Mouse (Mus musculus): ENCODE measurements around the gene Cdk19. TPM values are rescaled to one million over a fixed set of nuclear protein-coding genes. Genes with fewer than 3 reads are reported as not detected.
A peak's percentile ranks its signal among the peaks of the same experiment; 100 is the strongest.

The Cdk19 gene
- polyA plus RNA-seq, 1 experiment from 2014 or later, result 9.1 TPM

DNA sequence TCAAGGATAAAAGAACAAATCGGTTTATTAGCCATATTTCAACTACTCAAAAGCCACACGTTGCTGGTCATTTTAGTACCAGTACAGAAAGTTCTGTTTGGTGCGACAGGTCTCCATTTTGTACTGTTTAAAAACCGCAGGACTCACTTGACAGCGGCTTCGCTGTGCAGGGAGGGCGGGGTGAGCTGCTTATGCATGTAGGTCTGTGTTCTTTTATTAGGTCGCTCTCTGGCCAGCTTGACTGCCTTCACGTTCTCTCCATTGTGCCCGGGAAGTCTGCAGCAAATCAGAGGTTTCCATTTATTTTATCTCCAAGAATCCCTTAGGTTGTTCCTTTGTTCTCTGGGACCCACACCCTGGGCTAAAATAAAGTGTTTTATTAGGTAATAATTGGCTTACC, 152.4 kb downstream of the Cdk19 start:
- Histone ChIP-seq H3K36me3 (ENCODE audit: control insufficient read depth, insufficient read depth, low read length) (no peaks in the 10 kb centered on the region), H3K9ac (ENCODE audit: low read length) (no peak overlapping the region), H3K4me3 (ENCODE audit: control insufficient read depth in 1 of 2, insufficient read depth in 1 of 2, low read depth in 1 of 2, low read length in 2 of 2) (no peak overlapping the region), H3K4me1 (ENCODE audit: control insufficient read depth in 2 of 2, insufficient read depth in 2 of 2, low read length in 2 of 2) (peaks cover 4 to 7% of the 10 kb centered on the region in 2 experiments; a peak in 2 of 4 replicates), H3K27me3 (ENCODE audit: control insufficient read depth, insufficient read depth, low read length) (no peaks in the 10 kb centered on the region), H3K9me3 (ENCODE audit: control insufficient read depth, low read length) (no peaks in the 10 kb centered on the region), H3K4me2 (ENCODE audit: low read length) (peak overlapping the region; percentile 9; the same call in 1 of the 2 replicates), H3K27ac (replicated peaks in 1 of 2; ENCODE audit: control insufficient read depth in 1 of 2, insufficient read depth in 1 of 2, low read depth in 2 of 2, low read length in 2 of 2) (peak overlapping the region; percentile 41 to 76)
- WGBS, result 55% methylated on average over 10 of the region's 10 CpGs
- ATAC-seq (ENCODE audit: insufficient number of reproducible peaks, insufficient read depth, low FRiP score, low read depth), result no peak

DNA sequence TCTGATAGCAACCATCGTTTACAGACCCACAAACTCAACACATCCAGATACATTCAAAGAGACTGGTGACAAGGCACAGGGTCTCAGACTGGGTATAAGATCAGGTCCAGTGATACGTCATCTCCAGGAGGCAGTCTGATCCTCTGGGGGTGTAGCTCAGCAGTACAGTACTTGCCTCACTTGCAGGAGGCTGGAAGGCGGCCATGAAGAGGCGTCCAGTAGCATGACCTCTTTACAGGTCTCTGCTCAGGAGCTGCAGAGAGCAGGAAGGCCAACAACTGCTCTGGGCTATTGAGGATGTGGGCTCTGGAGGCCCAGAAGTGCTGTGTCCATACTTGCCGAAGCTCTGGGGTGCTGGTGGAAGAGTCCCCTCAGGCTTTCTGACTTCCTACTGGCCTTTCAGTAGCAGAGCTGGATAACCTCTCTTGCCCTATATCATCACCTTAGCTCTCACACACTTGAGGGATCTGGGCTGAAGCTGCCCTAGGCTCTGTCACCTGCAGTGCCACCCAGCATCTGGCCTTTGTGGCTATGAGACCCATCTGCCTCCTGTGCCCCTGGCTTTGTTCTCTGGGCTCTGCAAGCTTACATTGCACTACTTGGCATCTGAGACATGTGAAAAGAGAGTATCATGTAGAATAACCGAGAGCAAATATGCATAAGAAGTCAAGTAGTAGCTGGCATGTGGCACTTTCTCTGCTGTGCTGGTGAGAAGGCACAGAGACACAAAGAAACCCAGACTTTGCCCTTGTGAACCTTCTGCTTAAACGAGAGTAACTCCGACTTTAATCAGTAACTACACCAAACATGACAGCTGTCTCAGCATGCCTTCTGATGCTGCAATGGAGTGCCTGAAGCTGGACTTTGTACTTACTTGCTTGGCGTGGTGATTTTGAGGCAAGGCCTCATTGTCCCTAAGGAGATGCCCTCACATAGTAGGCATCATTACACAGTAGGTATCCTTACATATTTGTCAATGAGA, 155.1 kb downstream of the Cdk19 start:
- no peaks in the 10 kb centered on the region for H3K36me3 ChIP-seq (ENCODE audit: control insufficient read depth, insufficient read depth, low read length)
- no peak overlapping the region for H3K4me2 ChIP-seq (ENCODE audit: low read length)
- no peak for ATAC-seq (ENCODE audit: insufficient number of reproducible peaks, insufficient read depth, low FRiP score, low read depth)
- no peak overlapping the region for H3K27ac ChIP-seq (replicated peaks in 1 of 2; ENCODE audit: control insufficient read depth in 1 of 2, insufficient read depth in 1 of 2, low read depth in 2 of 2, low read length in 2 of 2)
- WGBS, result 75% methylated on average over 9 of the region's 9 CpGs
- no peak overlapping the region for H3K4me3 ChIP-seq (ENCODE audit: control insufficient read depth in 1 of 2, insufficient read depth in 1 of 2, low read depth in 1 of 2, low read length in 2 of 2)
- H3K27me3 ChIP-seq (ENCODE audit: control insufficient read depth, insufficient read depth, low read length), result no peaks in the 10 kb centered on the region
- no peaks in the 10 kb centered on the region for H3K9me3 ChIP-seq (ENCODE audit: control insufficient read depth, low read length)
- peaks cover 9 to 10% of the 10 kb centered on the region in 2 experiments; a peak in 2 of 4 replicates for H3K4me1 ChIP-seq (ENCODE audit: control insufficient read depth in 2 of 2, insufficient read depth in 2 of 2, low read length in 2 of 2)
- H3K9ac ChIP-seq (ENCODE audit: low read length), result no peak overlapping the region

DNA sequence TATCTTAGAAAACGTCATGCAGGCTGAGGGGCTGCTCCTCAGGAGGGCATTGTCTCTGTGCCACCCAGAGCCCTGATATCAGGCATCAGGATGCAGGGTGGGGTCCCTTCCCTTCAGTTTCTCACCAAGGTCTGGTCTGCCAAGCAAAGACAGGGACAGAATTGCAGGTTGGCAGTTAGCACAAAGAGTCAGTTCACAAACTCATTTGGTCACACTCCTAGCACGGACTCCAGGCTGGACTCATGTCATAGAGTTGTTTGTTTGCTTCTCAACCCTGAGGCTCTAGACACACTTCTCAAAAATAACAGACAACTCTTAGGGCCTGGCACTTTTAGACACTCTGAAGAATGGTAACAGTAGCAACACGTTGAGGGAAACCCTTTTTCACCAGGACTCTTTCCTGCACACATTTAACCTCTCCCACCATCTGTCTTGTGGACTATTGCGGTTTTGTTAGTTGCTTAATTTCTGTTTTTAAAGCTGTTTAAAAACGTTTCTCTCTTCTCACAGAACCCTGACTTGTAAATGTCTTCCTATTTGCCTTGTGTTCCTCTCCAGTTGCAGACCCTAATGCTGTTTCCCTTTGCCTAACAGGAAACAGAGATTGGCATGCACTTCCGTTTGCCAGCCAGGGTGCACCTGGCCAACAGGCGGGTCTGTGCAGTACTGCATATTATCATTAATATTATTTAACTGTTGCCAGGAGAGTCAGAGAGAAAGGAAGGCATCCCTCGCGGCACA, 158.1 kb downstream of the Cdk19 start:
- Histone ChIP-seq H3K27me3 (ENCODE audit: control insufficient read depth, insufficient read depth, low read length) (no peaks in the 10 kb centered on the region), H3K36me3 (ENCODE audit: control insufficient read depth, insufficient read depth, low read length) (no peaks in the 10 kb centered on the region), H3K4me1 (ENCODE audit: control insufficient read depth in 2 of 2, insufficient read depth in 2 of 2, low read length in 2 of 2) (peaks cover 6 to 10% of the 10 kb centered on the region in 2 experiments; a peak in 2 of 4 replicates), H3K27ac (replicated peaks in 1 of 2; ENCODE audit: control insufficient read depth in 1 of 2, insufficient read depth in 1 of 2, low read depth in 2 of 2, low read length in 2 of 2) (no peak overlapping the region), H3K4me2 (ENCODE audit: low read length) (no peak overlapping the region), H3K9ac (ENCODE audit: low read length) (no peak overlapping the region), H3K9me3 (ENCODE audit: control insufficient read depth, low read length) (no peaks in the 10 kb centered on the region), H3K4me3 (ENCODE audit: control insufficient read depth in 1 of 2, insufficient read depth in 1 of 2, low read depth in 1 of 2, low read length in 2 of 2) (no peak overlapping the region)
- no peak for ATAC-seq (ENCODE audit: insufficient number of reproducible peaks, insufficient read depth, low FRiP score, low read depth)
- WGBS, result 60% methylated on average over 9 of the region's 9 CpGs

DNA sequence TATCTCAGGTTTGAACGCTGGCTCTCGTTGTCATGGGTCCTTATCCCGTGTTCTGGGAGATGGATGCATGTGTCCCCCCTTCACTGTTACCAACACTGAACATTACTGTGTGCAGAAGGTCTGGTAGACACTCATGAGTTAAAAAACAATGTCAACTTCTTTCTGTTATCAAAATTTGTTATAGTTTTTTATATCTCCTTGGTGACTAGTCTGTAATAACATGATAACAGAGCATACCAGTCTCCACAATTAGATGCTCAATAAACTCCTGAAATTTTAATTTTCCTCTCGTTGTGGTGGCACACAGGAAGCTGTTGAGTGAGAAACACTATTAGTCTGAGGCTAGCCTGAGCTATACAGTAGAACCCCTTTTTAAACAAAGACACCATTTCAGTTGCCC, 159.1 kb downstream of the Cdk19 start:
- no peaks in the 10 kb centered on the region for H3K36me3 ChIP-seq (ENCODE audit: control insufficient read depth, insufficient read depth, low read length)
- H3K27me3 ChIP-seq (ENCODE audit: control insufficient read depth, insufficient read depth, low read length), result no peaks in the 10 kb centered on the region
- H3K4me1 ChIP-seq (ENCODE audit: control insufficient read depth in 2 of 2, insufficient read depth in 2 of 2, low read length in 2 of 2), result peaks cover 6 to 8% of the 10 kb centered on the region in 2 experiments; a peak in 2 of 4 replicates
- 82% methylated on average over 4 of the region's 4 CpGs for WGBS
- no peak overlapping the region for H3K9ac ChIP-seq (ENCODE audit: low read length)
- no peak overlapping the region for H3K4me3 ChIP-seq (ENCODE audit: control insufficient read depth in 1 of 2, insufficient read depth in 1 of 2, low read depth in 1 of 2, low read length in 2 of 2)
- no peak for ATAC-seq (ENCODE audit: insufficient number of reproducible peaks, insufficient read depth, low FRiP score, low read depth)
- no peak overlapping the region for H3K27ac ChIP-seq (replicated peaks in 1 of 2; ENCODE audit: control insufficient read depth in 1 of 2, insufficient read depth in 1 of 2, low read depth in 2 of 2, low read length in 2 of 2)
- H3K4me2 ChIP-seq (ENCODE audit: low read length), result no peak overlapping the region
- H3K9me3 ChIP-seq (ENCODE audit: control insufficient read depth, low read length), result no peaks in the 10 kb centered on the region

DNA sequence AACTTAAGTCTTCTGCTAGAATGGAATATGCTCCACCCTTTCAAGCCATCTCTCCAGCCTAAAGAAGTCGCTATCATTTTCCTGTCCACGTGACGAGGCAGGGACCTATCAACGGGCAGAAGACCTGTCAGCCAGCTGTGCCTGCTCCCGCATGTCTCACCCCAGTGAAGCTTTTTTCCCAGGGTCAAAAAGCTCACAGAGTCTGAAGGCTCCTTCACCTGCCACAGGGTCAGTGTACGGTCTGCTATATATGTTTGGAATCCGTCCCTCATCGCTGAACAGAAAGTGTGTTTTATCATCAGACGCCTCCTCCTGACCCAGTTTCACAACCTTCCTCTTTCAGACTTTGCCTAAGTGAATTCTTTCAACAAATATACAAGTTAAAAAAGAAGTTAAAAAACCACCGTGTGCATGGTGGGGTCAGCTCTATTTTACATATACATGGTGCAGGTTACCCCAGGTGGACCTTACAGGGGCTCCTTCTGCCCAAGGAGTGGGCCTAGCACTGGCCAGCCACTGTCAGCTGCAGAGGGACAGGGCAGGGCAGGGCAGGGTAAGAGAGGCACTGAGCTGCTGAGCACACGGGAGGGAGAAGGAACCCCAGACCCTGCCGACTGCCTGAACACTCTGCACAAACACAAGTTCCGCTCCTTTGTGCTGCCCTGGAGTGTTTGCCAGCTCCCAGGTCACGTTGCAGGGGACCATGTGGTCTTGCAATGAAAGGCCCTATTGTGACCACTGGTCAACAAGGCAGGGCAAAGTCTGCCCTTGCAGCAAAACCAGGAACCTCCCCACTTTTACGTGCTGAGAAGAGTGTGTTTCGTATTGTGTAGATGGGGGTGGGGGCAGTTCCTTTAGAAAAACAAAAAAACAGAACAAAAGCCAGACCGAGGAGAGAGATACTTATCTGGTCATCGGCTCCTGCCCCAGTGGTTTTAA, 160.2 kb downstream of the Cdk19 start:
- 45% methylated on average over 18 of the region's 18 CpGs for WGBS
- no peak overlapping the region for H3K9ac ChIP-seq (ENCODE audit: low read length)
- no peaks in the 10 kb centered on the region for H3K27me3 ChIP-seq (ENCODE audit: control insufficient read depth, insufficient read depth, low read length)
- no peaks in the 10 kb centered on the region for H3K36me3 ChIP-seq (ENCODE audit: control insufficient read depth, insufficient read depth, low read length)
- no peaks in the 10 kb centered on the region for H3K9me3 ChIP-seq (ENCODE audit: control insufficient read depth, low read length)
- ATAC-seq (ENCODE audit: insufficient number of reproducible peaks, insufficient read depth, low FRiP score, low read depth), result 0 out of 2 replicates have a peak, but pooled peaks have one; percentile 31
- H3K4me2 ChIP-seq (ENCODE audit: low read length), result peak overlapping the region; percentile 3; the same call in 1 of the 2 replicates
- H3K27ac ChIP-seq (replicated peaks in 1 of 2; ENCODE audit: control insufficient read depth in 1 of 2, insufficient read depth in 1 of 2, low read depth in 2 of 2, low read length in 2 of 2), result peak overlapping the region in 1 of 2 experiments; percentile 16; a peak in 1 of 4 replicates
- no peak overlapping the region for H3K4me3 ChIP-seq (ENCODE audit: control insufficient read depth in 1 of 2, insufficient read depth in 1 of 2, low read depth in 1 of 2, low read length in 2 of 2)
- peaks cover 6 to 8% of the 10 kb centered on the region in 2 experiments; a peak in 2 of 4 replicates for H3K4me1 ChIP-seq (ENCODE audit: control insufficient read depth in 2 of 2, insufficient read depth in 2 of 2, low read length in 2 of 2)

DNA sequence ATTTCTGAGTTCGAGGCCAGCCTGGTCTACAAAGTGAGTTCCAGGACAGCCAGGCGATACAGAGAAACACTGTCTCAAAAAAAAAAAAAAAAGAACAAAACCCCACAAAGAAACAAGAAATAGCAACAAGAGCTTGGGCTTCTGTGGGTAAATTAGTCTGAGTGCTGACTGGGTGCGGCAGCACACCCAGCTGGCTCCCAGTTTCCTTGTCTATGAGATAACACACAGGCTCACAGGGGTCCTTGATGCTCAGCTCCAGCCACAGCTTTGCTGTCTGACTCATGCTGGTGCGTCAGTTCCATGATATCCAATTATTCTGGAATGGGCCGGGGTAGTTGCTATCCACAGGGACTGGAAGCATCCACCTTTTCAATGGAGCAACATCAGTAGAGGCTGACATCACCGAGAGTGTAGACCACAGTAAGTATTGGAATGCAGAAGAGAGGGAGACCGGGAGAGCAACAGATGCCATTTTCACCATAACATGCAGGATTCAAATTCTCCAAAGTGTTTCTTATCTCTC, 161.4 kb downstream of the Cdk19 start:
- no peak for ATAC-seq (ENCODE audit: insufficient number of reproducible peaks, insufficient read depth, low FRiP score, low read depth)
- 56% methylated on average over 6 of the region's 7 CpGs for WGBS
- Histone ChIP-seq H3K4me3 (ENCODE audit: control insufficient read depth in 1 of 2, insufficient read depth in 1 of 2, low read depth in 1 of 2, low read length in 2 of 2) (no peak overlapping the region), H3K27ac (replicated peaks in 1 of 2; ENCODE audit: control insufficient read depth in 1 of 2, insufficient read depth in 1 of 2, low read depth in 2 of 2, low read length in 2 of 2) (no peak overlapping the region), H3K4me2 (ENCODE audit: low read length) (no peak overlapping the region), H3K9ac (ENCODE audit: low read length) (no peak overlapping the region), H3K36me3 (ENCODE audit: control insufficient read depth, insufficient read depth, low read length) (no peaks in the 10 kb centered on the region), H3K4me1 (ENCODE audit: control insufficient read depth in 2 of 2, insufficient read depth in 2 of 2, low read length in 2 of 2) (peaks cover 6 to 8% of the 10 kb centered on the region in 2 experiments; a peak in 2 of 4 replicates), H3K27me3 (ENCODE audit: control insufficient read depth, insufficient read depth, low read length) (no peaks in the 10 kb centered on the region), H3K9me3 (ENCODE audit: control insufficient read depth, low read length) (no peaks in the 10 kb centered on the region)
